Mouse (Mus musculus): Measurements from ENCODE around the gene Rftn1. TPM values are rescaled to one million over a fixed set of nuclear protein-coding genes. Genes with fewer than 3 reads are reported as not detected.

Rftn1 gene
- polyA plus RNA-seq, 1 experiment from 2014 or later: 15.5 TPM

- H3K9me3 ChIP-seq (ENCODE audit: control insufficient read depth, low read length): no peaks in the 10 kb centered on the region
- WGBS: 72% methylated on average over 3 of the region's 3 CpGs
- no peak overlapping the region for H3K27ac ChIP-seq (replicated peaks; ENCODE audit: low read depth, low read length)
- 0 out of 2 replicates have a peak, but pooled peaks cover 5% of the 10 kb centered on the region for H3K4me1 ChIP-seq (ENCODE audit: control insufficient read depth, insufficient read depth, low read length)
- DNase-seq (ENCODE audit: low spot score) (no peak), ATAC-seq (ENCODE audit: low read depth) (no peak)
- no peak overlapping the region for H3K4me2 ChIP-seq (ENCODE audit: low read depth, low read length)
- peaks cover 12% of the 10 kb centered on the region; the same call in 1 of the 2 replicates for H3K27me3 ChIP-seq (replicated peaks; ENCODE audit: control insufficient read depth, insufficient read depth, low read length)
- no peak overlapping the region for H3K4me3 ChIP-seq (ENCODE audit: low read depth, low read length)
- H3K9ac ChIP-seq (ENCODE audit: low read depth, low read length): no peak overlapping the region
- no peaks in the 10 kb centered on the region for H3K36me3 ChIP-seq (ENCODE audit: control insufficient read depth, insufficient read depth, low read length)
Measured at GRCm38 (mm10) chr17:50194541-50194940, 4.1 kb upstream of the Rftn1 start.

- Histone ChIP-seq H3K4me1 (ENCODE audit: control insufficient read depth, insufficient read depth, low read length) (no peaks in the 10 kb centered on the region), H3K4me2 (ENCODE audit: low read depth, low read length) (no peak overlapping the region), H3K9ac (ENCODE audit: low read depth, low read length) (no peak overlapping the region), H3K36me3 (ENCODE audit: control insufficient read depth, insufficient read depth, low read length) (no peaks in the 10 kb centered on the region), H3K4me3 (ENCODE audit: low read depth, low read length) (no peak overlapping the region), H3K9me3 (ENCODE audit: control insufficient read depth, low read length) (no peaks in the 10 kb centered on the region), H3K27me3 (replicated peaks; ENCODE audit: control insufficient read depth, insufficient read depth, low read length) (peaks cover 12% of the 10 kb centered on the region; the same call in 1 of the 2 replicates), H3K27ac (replicated peaks; ENCODE audit: low read depth, low read length) (no peak overlapping the region)
- DNase-seq (ENCODE audit: low spot score) (no peak), ATAC-seq (ENCODE audit: low read depth) (no peak)
- 38% methylated on average over 3 of the region's 3 CpGs for WGBS
Measured at GRCm38 (mm10) chr17:50193653-50194052, 3.2 kb upstream of the Rftn1 start.

- no peak overlapping the region for H3K4me3 ChIP-seq (ENCODE audit: low read depth, low read length)
- H3K9ac ChIP-seq (ENCODE audit: low read depth, low read length): no peak overlapping the region
- H3K27ac ChIP-seq (replicated peaks; ENCODE audit: low read depth, low read length): no peak overlapping the region
- ATAC-seq (ENCODE audit: low read depth) (no peak), DNase-seq (ENCODE audit: low spot score) (no peak)
- no peaks in the 10 kb centered on the region for H3K9me3 ChIP-seq (ENCODE audit: control insufficient read depth, low read length)
- H3K36me3 ChIP-seq (ENCODE audit: control insufficient read depth, insufficient read depth, low read length): no peaks in the 10 kb centered on the region
- peaks cover 12% of the 10 kb centered on the region; the same call in 1 of the 2 replicates for H3K27me3 ChIP-seq (replicated peaks; ENCODE audit: control insufficient read depth, insufficient read depth, low read length)
- no peak overlapping the region for H3K4me2 ChIP-seq (ENCODE audit: low read depth, low read length)
- no peaks in the 10 kb centered on the region for H3K4me1 ChIP-seq (ENCODE audit: control insufficient read depth, insufficient read depth, low read length)
- 44% methylated on average over 10 of the region's 10 CpGs for WGBS
Measured at GRCm38 (mm10) chr17:50192376-50192940, 2.0 kb upstream of the Rftn1 start.

GRCm38 (mm10) chr17:50191318-50191957 lies 964 bp upstream of the Rftn1 start:
- Histone ChIP-seq H3K4me3 (ENCODE audit: low read depth, low read length) (no peak overlapping the region), H3K27me3 (replicated peaks; ENCODE audit: control insufficient read depth, insufficient read depth, low read length) (peaks cover 12% of the 10 kb centered on the region; the same call in 1 of the 2 replicates), H3K36me3 (ENCODE audit: control insufficient read depth, insufficient read depth, low read length) (no peaks in the 10 kb centered on the region), H3K4me1 (ENCODE audit: control insufficient read depth, insufficient read depth, low read length) (no peaks in the 10 kb centered on the region), H3K9me3 (ENCODE audit: control insufficient read depth, low read length) (no peaks in the 10 kb centered on the region), H3K9ac (ENCODE audit: low read depth, low read length) (no peak overlapping the region), H3K4me2 (ENCODE audit: low read depth, low read length) (no peak overlapping the region), H3K27ac (replicated peaks; ENCODE audit: low read depth, low read length) (no peak overlapping the region)
- 37% methylated on average over 9 of the region's 9 CpGs for WGBS
- no peak for DNase-seq (ENCODE audit: low spot score)
- no peak for ATAC-seq (ENCODE audit: low read depth)

GRCm38 (mm10) chr17:50189381-50190012 lies 977 bp downstream of the Rftn1 start:
- peaks cover 12% of the 10 kb centered on the region; the same call in 1 of the 2 replicates for H3K27me3 ChIP-seq (replicated peaks; ENCODE audit: control insufficient read depth, insufficient read depth, low read length)
- DNase-seq (ENCODE audit: low spot score): peak; percentile 77
- H3K9ac ChIP-seq (ENCODE audit: low read depth, low read length): peak overlapping the region; percentile 74
- no peaks in the 10 kb centered on the region for H3K9me3 ChIP-seq (ENCODE audit: control insufficient read depth, low read length)
- H3K4me2 ChIP-seq (ENCODE audit: low read depth, low read length): peak overlapping the region; percentile 97
- no peaks in the 10 kb centered on the region for H3K4me1 ChIP-seq (ENCODE audit: control insufficient read depth, insufficient read depth, low read length)
- H3K27ac ChIP-seq (replicated peaks; ENCODE audit: low read depth, low read length): no peak overlapping the region
- peak; percentile 67 for ATAC-seq (ENCODE audit: low read depth)
- H3K4me3 ChIP-seq (ENCODE audit: low read depth, low read length): peak overlapping the region; percentile 78
- no peaks in the 10 kb centered on the region for H3K36me3 ChIP-seq (ENCODE audit: control insufficient read depth, insufficient read depth, low read length)
- WGBS: 2% methylated on average over 22 of the region's 24 CpGs

- Histone ChIP-seq H3K36me3 (ENCODE audit: control insufficient read depth, insufficient read depth, low read length) (no peaks in the 10 kb centered on the region), H3K27ac (replicated peaks; ENCODE audit: low read depth, low read length) (no peak overlapping the region), H3K9me3 (ENCODE audit: control insufficient read depth, low read length) (no peaks in the 10 kb centered on the region), H3K4me3 (ENCODE audit: low read depth, low read length) (peak overlapping the region; percentile 78; the same call in 1 of the 2 replicates), H3K27me3 (replicated peaks; ENCODE audit: control insufficient read depth, insufficient read depth, low read length) (peaks cover 12% of the 10 kb centered on the region; the same call in 1 of the 2 replicates), H3K9ac (ENCODE audit: low read depth, low read length) (no peak overlapping the region), H3K4me2 (ENCODE audit: low read depth, low read length) (peak overlapping the region; percentile 97), H3K4me1 (ENCODE audit: control insufficient read depth, insufficient read depth, low read length) (no peaks in the 10 kb centered on the region)
- 73% methylated on average over 12 of the region's 12 CpGs for WGBS
- no peak for ATAC-seq (ENCODE audit: low read depth)
- no peak for DNase-seq (ENCODE audit: low spot score)
Measured at GRCm38 (mm10) chr17:50188662-50189345, 1.7 kb downstream of the Rftn1 start.

- no peak overlapping the region for H3K4me2 ChIP-seq (ENCODE audit: low read depth, low read length)
- ATAC-seq (ENCODE audit: low read depth) (no peak), DNase-seq (ENCODE audit: low spot score) (no peak)
- no peak overlapping the region for H3K4me3 ChIP-seq (ENCODE audit: low read depth, low read length)
- no peaks in the 10 kb centered on the region for H3K4me1 ChIP-seq (ENCODE audit: control insufficient read depth, insufficient read depth, low read length)
- H3K27ac ChIP-seq (replicated peaks; ENCODE audit: low read depth, low read length): no peak overlapping the region
- 81% methylated on average over 5 of the region's 5 CpGs for WGBS
- H3K9me3 ChIP-seq (ENCODE audit: control insufficient read depth, low read length): no peaks in the 10 kb centered on the region
- H3K9ac ChIP-seq (ENCODE audit: low read depth, low read length): no peak overlapping the region
- peaks cover 3% of the 10 kb centered on the region; the same call in 1 of the 2 replicates for H3K27me3 ChIP-seq (replicated peaks; ENCODE audit: control insufficient read depth, insufficient read depth, low read length)
- H3K36me3 ChIP-seq (ENCODE audit: control insufficient read depth, insufficient read depth, low read length): no peaks in the 10 kb centered on the region
Measured at GRCm38 (mm10) chr17:50185616-50186015, 4.9 kb downstream of the Rftn1 start.

GRCm38 (mm10) chr17:50185083-50185482 lies 5.4 kb downstream of the Rftn1 start:
- Histone ChIP-seq H3K9ac (ENCODE audit: low read depth, low read length) (no peak overlapping the region), H3K4me3 (ENCODE audit: low read depth, low read length) (no peak overlapping the region), H3K36me3 (ENCODE audit: control insufficient read depth, insufficient read depth, low read length) (no peaks in the 10 kb centered on the region), H3K27me3 (replicated peaks; ENCODE audit: control insufficient read depth, insufficient read depth, low read length) (no peaks in the 10 kb centered on the region), H3K4me2 (ENCODE audit: low read depth, low read length) (no peak overlapping the region), H3K27ac (replicated peaks; ENCODE audit: low read depth, low read length) (no peak overlapping the region), H3K9me3 (ENCODE audit: control insufficient read depth, low read length) (no peaks in the 10 kb centered on the region), H3K4me1 (ENCODE audit: control insufficient read depth, insufficient read depth, low read length) (peaks cover under 1% of the 10 kb centered on the region; the same call in 1 of the 2 replicates)
- 76% methylated on average over 4 of the region's 4 CpGs for WGBS
- no peak for ATAC-seq (ENCODE audit: low read depth)
- no peak for DNase-seq (ENCODE audit: low spot score)

All from embryonic facial prominence, embryonic 14.5 days (tissue).